Mouse (Mus musculus) CH12.LX (cell line): ENCODE results near the gene Orc6. TPM values are rescaled to one million over a fixed set of nuclear protein-coding genes. Genes with fewer than 3 reads are reported as not detected.

Experiments used
- DNase-seq: peaks from one replicate; pipeline ENCODE4 v3.0.0-alpha.2; 2013; ENCODE audit errors: extremely low read depth
- H3K27ac ChIP-seq: 2 replicates; pipeline ENCODE4 v1.5.1; 2012; ENCODE audit warnings: low read depth, mild to moderate bottlenecking, control low read depth, moderate library complexity; ENCODE audit not compliant: insufficient read depth
- H3K27me3 ChIP-seq: replicated peaks from 2 replicates; pipeline ENCODE3; 2012; ENCODE audit warnings: inconsistent platforms
- H3K36me3 ChIP-seq, 2 experiments: replicated peaks in 1 of 2; 2 replicates each; pipeline versions ENCODE3 to v1.6.1; 2012; ENCODE audit warnings: inconsistent platforms in 1 of 2, low read length in 1 of 2, mild to moderate bottlenecking in 1 of 2, mixed read lengths in 1 of 2, moderate library complexity in 1 of 2; ENCODE audit not compliant: control insufficient read depth in 1 of 2, insufficient read depth in 1 of 2
- H3K4me1 ChIP-seq, 2 experiments: 2 replicates each; pipeline ENCODE4 v1.6.1; 2012; ENCODE audit warnings: inconsistent platforms in 1 of 2, moderate library complexity in 1 of 2; ENCODE audit not compliant: insufficient read depth in 2 of 2, control insufficient read depth in 1 of 2
- H3K4me2 ChIP-seq: 2 replicates; pipeline ENCODE4 v1.6.1; 2012; ENCODE audit warnings: low read depth, mild to moderate bottlenecking, control low read depth; ENCODE audit not compliant: poor library complexity, insufficient read depth, severe bottlenecking
- H3K4me3 ChIP-seq, 3 experiments: fragments of 150-350 bp in 1 of 3; sonication (generic) in 1 of 3; replicated peaks in 1 of 3; 2 replicates each; pipeline versions ENCODE3 to v1.5.1; 2011 to 2012; ENCODE audit warnings: low read depth in 2 of 3, low read length in 2 of 3, mild to moderate bottlenecking in 2 of 3, moderate library complexity in 2 of 3, control low read depth in 1 of 3, improper control_type of control experiment in 1 of 3, inconsistent platforms in 1 of 3, mixed read lengths in 1 of 3; ENCODE audit not compliant: poor library complexity in 1 of 3
- H3K79me2 ChIP-seq: replicated peaks from 2 replicates; pipeline ENCODE4 v1.6.1; 2012; ENCODE audit warnings: mild to moderate bottlenecking, moderate library complexity; ENCODE audit not compliant: control insufficient read depth, poor library complexity, insufficient read depth, severe bottlenecking; ENCODE audit errors: extremely low read depth
- H3K9ac ChIP-seq: 2 replicates; pipeline ENCODE4 v1.6.1; 2012; ENCODE audit warnings: low read depth, mild to moderate bottlenecking, control low read depth, moderate library complexity; ENCODE audit not compliant: insufficient read depth
- H3K9me3 ChIP-seq: replicated peaks from 2 replicates; pipeline ENCODE3; 2012; ENCODE audit warnings: low read length, inconsistent platforms, mixed read lengths
- BHLHE40 ChIP-seq: IDR thresholded peaks from 2 replicates; pipeline ENCODE4 v1.6.1; 2011; ENCODE audit warnings: mild to moderate bottlenecking, low read depth, low read length, improper control_type of control experiment
- CHD2 ChIP-seq: IDR thresholded peaks from 2 replicates; pipeline ENCODE4 v1.6.1; 2011; ENCODE audit warnings: low read length, improper control_type of control experiment
- CTCF ChIP-seq, 2 experiments: IDR thresholded peaks in 1 of 2; conservative IDR thresholded peaks in 1 of 2; 2 replicates each; pipeline ENCODE4 v1.5.1; 2011 to 2012; ENCODE audit warnings: low read depth in 2 of 2, low read length in 2 of 2, improper control_type of control experiment in 1 of 2, inconsistent platforms in 1 of 2, mild to moderate bottlenecking in 1 of 2, moderate library complexity in 1 of 2
- E2F4 ChIP-seq: IDR thresholded peaks from 2 replicates; pipeline ENCODE4 v1.6.1; 2011; ENCODE audit warnings: low read depth, low read length, improper control_type of control experiment; ENCODE audit not compliant: insufficient replicate concordance
- ELF1 ChIP-seq: IDR thresholded peaks from 2 replicates; pipeline ENCODE4 v1.6.1; 2014; ENCODE audit warnings: low read depth, mild to moderate bottlenecking, inconsistent platforms, low read length, improper control_type of control experiment
- EP300 ChIP-seq: IDR thresholded peaks from 2 replicates; pipeline ENCODE4 v1.6.1; 2011; ENCODE audit warnings: low read length, improper control_type of control experiment
- ETS1 ChIP-seq: conservative IDR thresholded peaks from 2 replicates; pipeline ENCODE4 v1.6.1; 2012; ENCODE audit warnings: low read depth, mild to moderate bottlenecking, inconsistent platforms, low read length, improper control_type of control experiment, moderate library complexity
- JUN ChIP-seq: IDR thresholded peaks from 2 replicates; pipeline ENCODE4 v1.6.1; 2011; ENCODE audit warnings: low read depth, mild to moderate bottlenecking, low read length, improper control_type of control experiment, moderate library complexity; ENCODE audit not compliant: insufficient read depth
- JUND ChIP-seq: conservative IDR thresholded peaks from 2 replicates; pipeline ENCODE4 v1.6.1; 2011; ENCODE audit warnings: low read depth, low read length, improper control_type of control experiment
- TBP ChIP-seq: conservative IDR thresholded peaks from 2 replicates; pipeline ENCODE4 v1.6.1; 2011; ENCODE audit warnings: low read depth, low read length, improper control_type of control experiment
- TCF12 ChIP-seq: IDR thresholded peaks from 2 replicates; pipeline ENCODE4 v1.6.1; 2014; ENCODE audit warnings: low read depth, mild to moderate bottlenecking, inconsistent platforms, low read length, improper control_type of control experiment
- UBTF ChIP-seq: IDR thresholded peaks from 2 replicates; pipeline ENCODE4 v1.6.1; 2012; ENCODE audit warnings: low read depth, mild to moderate bottlenecking, inconsistent platforms, low read length, improper control_type of control experiment, moderate library complexity
- USF2 ChIP-seq: conservative IDR thresholded peaks from 2 replicates; pipeline ENCODE4 v1.6.1; 2011; ENCODE audit warnings: low read depth, low read length, improper control_type of control experiment
- ZKSCAN1 ChIP-seq: IDR thresholded peaks from 2 replicates; pipeline ENCODE4 v1.6.1; 2012; ENCODE audit warnings: low read depth, inconsistent platforms, low read length, improper control_type of control experiment, borderline replicate concordance
- dilution Hi-C: fragments of 300-500 bp; cut with MboI; formaldehyde crosslinking; loops from 2 replicates; pipeline ENCODE4 v1.14.3; 2020; ENCODE audit warnings: low sequenced_read_pairs; ENCODE audit not compliant: extremely low pct_unique_long_range_greater_than_20kb, extremely low pct_ligation_motif_present
- in situ Hi-C: fragments of 300-500 bp; cut with MboI; formaldehyde crosslinking; loops from 3 replicates; pipeline ENCODE4 v1.14.3; 2019; ENCODE audit warnings: low sequenced_read_pairs, low pct_ligation_motif_present, low pct_unique_long_range_greater_than_20kb, mixed read lengths
- polyA plus RNA-seq: library from polyadenylated mRNA; unstranded; fragments of >175 nt; gene quantifications from 2 replicates; pipeline ENCODE4 v1.2.1, GENCODE M21; 2012; ENCODE audit warnings: low read depth; ENCODE audit not compliant: insufficient read length
- total RNA-seq, 2 experiments: library from RNA; depleted of rRNA; stranded (reverse); fragments of 300-350 nt in 1 of 2; fragments of >200 nt in 1 of 2; gene quantifications; 2 replicates each; pipeline ENCODE4 v1.2.3; 2012 to 2014

Gene Orc6
- total and polyA plus RNA-seq, 3 experiments: 97.2 to 238 (median 140) TPM

- H3K4me3 ChIP-seq: no peak overlapping the region
- no peak overlapping the region for H3K9ac ChIP-seq
- no peak for DNase-seq
- no peaks in the 10 kb centered on the region for H3K4me1 ChIP-seq
- TF ChIP-seq USF2: no peak
- no peaks in the 10 kb centered on the region for H3K36me3 ChIP-seq
- no peaks in the 10 kb centered on the region for H3K79me2 ChIP-seq
- H3K9me3 ChIP-seq: peaks cover 12% of the 10 kb centered on the region
- no peak overlapping the region for H3K27ac ChIP-seq
- in situ Hi-C loops: loop anchor here (25.0 kb wide), 1 partner anchor 219 kb away; no protein-coding TSS in a partner anchor
- H3K4me2 ChIP-seq: no peak overlapping the region
- dilution Hi-C loops: no loop called here
- no peaks in the 10 kb centered on the region for H3K27me3 ChIP-seq
Measured at GRCm38 (mm10) chr8:85318534-85318933, 19.1 kb downstream of the Orc6 start.

GRCm38 (mm10) chr8:85321981-85322380 lies 22.5 kb downstream of the Orc6 start:
- dilution Hi-C loops (no loop called here), in situ Hi-C loops (loop anchor here (25.0 kb wide), 1 partner anchor 215 kb away; no protein-coding TSS in a partner anchor)
- no peaks in the 10 kb centered on the region for H3K4me1 ChIP-seq
- no peaks in the 10 kb centered on the region for H3K79me2 ChIP-seq
- no peaks in the 10 kb centered on the region for H3K27me3 ChIP-seq
- H3K9me3 ChIP-seq: peaks cover 6% of the 10 kb centered on the region
- no peak overlapping the region for H3K4me2 ChIP-seq
- H3K9ac ChIP-seq: no peak overlapping the region
- H3K36me3 ChIP-seq: no peaks in the 10 kb centered on the region
- TF ChIP-seq JUND (no peak), JUN (no peak), CTCF (conservative IDR thresholded peaks at IDR 0.05 in 1 of 2, IDR thresholded peaks at IDR 0.05 in 1 of 2; ENCODE audit: low read depth in 2 of 2, low read length in 2 of 2) (no peak)
- H3K27ac ChIP-seq: no peak overlapping the region
- no peak overlapping the region for H3K4me3 ChIP-seq
- DNase-seq: no peak

GRCm38 (mm10) chr8:85323084-85323483 lies 23.7 kb downstream of the Orc6 start:
- TF ChIP-seq ZKSCAN1 (no peak), ETS1 (no peak), TBP (no peak), ELF1 (no peak), UBTF (no peak), EP300 (no peak), E2F4 (no peak), CHD2 (no peak), BHLHE40 (no peak), JUN (no peak), TCF12 (no peak)
- TF ChIP-seq, all 38 proteins: peak for 0
- no peak overlapping the region for H3K4me3 ChIP-seq
- no peaks in the 10 kb centered on the region for H3K27me3 ChIP-seq
- in situ Hi-C loops (loop anchor here (25.0 kb wide), 1 partner anchor 214 kb away; no protein-coding TSS in a partner anchor), dilution Hi-C loops (no loop called here)
- H3K36me3 ChIP-seq: no peaks in the 10 kb centered on the region
- no peak overlapping the region for H3K27ac ChIP-seq
- no peak for DNase-seq
- H3K9ac ChIP-seq: no peak overlapping the region
- H3K4me1 ChIP-seq: no peaks in the 10 kb centered on the region
- no peak overlapping the region for H3K4me2 ChIP-seq
- H3K79me2 ChIP-seq: no peaks in the 10 kb centered on the region
- peaks cover 5% of the 10 kb centered on the region for H3K9me3 ChIP-seq
